Mouse (Mus musculus) olfactory bulb, adult 2 months (tissue): ENCODE data around the gene Kifc5b.

Source experiments
- CTCF ChIP-seq: fragments of 200-500 bp; IDR thresholded peaks from 2 replicates; pipeline ENCODE4 v1.5.1; 2012; ENCODE audit warnings: low read depth, mild to moderate bottlenecking, low read length, moderate library complexity; ENCODE audit not compliant: insufficient read depth
- POLR2A ChIP-seq: fragments of 200-500 bp; IDR thresholded peaks from 2 replicates; pipeline ENCODE4 v1.6.1; 2012; ENCODE audit warnings: mild to moderate bottlenecking, low read depth, low read length, moderate library complexity; ENCODE audit not compliant: insufficient read depth

GRCm38 (mm10) chr17:26872870-26873269, 44.0 kb upstream of the Kifc5b start:
- no peak for TF ChIP-seq CTCF
- no peak for TF ChIP-seq POLR2A
